Comparison of ENCODE assay signal across 21 mouse cellular contexts in genomic region chr4:138179391-138179790, GRCm38 (mm10).
"Had no signal": no experiment of that assay in that cellular context is flagged by ENCODE, and none has a peak within 500 bp of the region (broad histone marks: within the 10 kb centered on the region; RNA-seq: fewer than 3 reads in every experiment).

No protein-coding gene starts in this region.

- ATAC-seq: inflammation-experienced regulatory T-cells, adult 6 months; intestine, embryonic 16.5 days; liver, postnatal 0 days; midbrain, embryonic 15.5 days had no signal

- H3K4me1 ChIP-seq: limb, embryonic 12.5 days; limb, embryonic 15.5 days; midbrain, embryonic 12.5 days; midbrain, embryonic 15.5 days; neural tube, embryonic 12.5 days; neural tube, embryonic 15.5 days; stomach, embryonic 15.5 days had no signal

- DNase-seq: kidney, adult 18-20 months; kidney, adult 9 months; kidney, postnatal 14 days; kidney, postnatal 4 days; left cerebral cortex, postnatal 4 days; liver, postnatal 0 days; right cerebral cortex, adult 18-20 months; right cerebral cortex, postnatal 14 days; right cerebral cortex, postnatal 4 days; thymus, adult 2 months; thymus, postnatal 14 days; thymus, postnatal 4 days had no signal

- H3K4me3 ChIP-seq: limb, embryonic 12.5 days; limb, embryonic 15.5 days; midbrain, embryonic 12.5 days; midbrain, embryonic 15.5 days; neural tube, embryonic 12.5 days; neural tube, embryonic 15.5 days; stomach, embryonic 15.5 days had no signal
